Comparison of ENCODE assay signal across 22 mouse cellular contexts in genomic region chr10:40775151-40775550, GRCm38 (mm10).
DNase-seq lines count a peak whose midpoint lies in the region; ATAC-seq and TF ChIP-seq lines count a peak whose summit lies in the region.
"Had no signal": no experiment of that assay in that cellular context is flagged by ENCODE, and none has a peak within 500 bp of the region (broad histone marks: within the 10 kb centered on the region; RNA-seq: fewer than 3 reads in every experiment).

No protein-coding gene starts in this region.

- no peaks in the 10 kb centered on the region for H3K9me3 ChIP-seq in midbrain, embryonic 11.5 days (ENCODE audit: control insufficient read depth, low read length)
- H3K9me3 ChIP-seq in midbrain, postnatal 0 days (ENCODE audit: low read length), result no peaks in the 10 kb centered on the region
- no peaks in the 10 kb centered on the region for H3K9me3 ChIP-seq in lung, postnatal 0 days (ENCODE audit: low read length)
- H3K9me3 ChIP-seq: embryonic facial prominence, embryonic 15.5 days; kidney, embryonic 15.5 days; liver, embryonic 15.5 days; stomach, embryonic 15.5 days had no signal

- no peaks in the 10 kb centered on the region for H3K27me3 ChIP-seq in midbrain, embryonic 11.5 days (ENCODE audit: control insufficient read depth, insufficient read depth, low read length)
- no peaks in the 10 kb centered on the region for H3K27me3 ChIP-seq in midbrain, postnatal 0 days (ENCODE audit: insufficient read depth, low read length)
- H3K27me3 ChIP-seq in lung, postnatal 0 days (replicated peaks; ENCODE audit: insufficient read depth, low read length), result no peaks in the 10 kb centered on the region
- H3K27me3 ChIP-seq: embryonic facial prominence, embryonic 15.5 days; kidney, embryonic 15.5 days; liver, embryonic 15.5 days; stomach, embryonic 15.5 days had no signal

- no peak overlapping the region for H3K4me3 ChIP-seq in midbrain, embryonic 11.5 days (ENCODE audit: low read depth, low read length)
- no peak overlapping the region for H3K4me3 ChIP-seq in midbrain, postnatal 0 days (ENCODE audit: low read depth, low read length)
- H3K4me3 ChIP-seq in lung, postnatal 0 days (ENCODE audit: low read depth, low read length), result no peak overlapping the region
- H3K4me3 ChIP-seq: embryonic facial prominence, embryonic 15.5 days; gastrocnemius, adult 2 months; kidney, embryonic 15.5 days; liver, embryonic 15.5 days; stomach, embryonic 15.5 days had no signal

- peak overlapping the region; percentile 50 for H3K27ac ChIP-seq in midbrain, embryonic 11.5 days (ENCODE audit: low read depth, low read length)
- no peak overlapping the region; the same call in 1 of the 2 replicates for H3K27ac ChIP-seq in midbrain, postnatal 0 days (ENCODE audit: low read depth, low read length)
- no peak overlapping the region for H3K27ac ChIP-seq in lung, postnatal 0 days (ENCODE audit: low read length)
- H3K27ac ChIP-seq: embryonic facial prominence, embryonic 15.5 days; gastrocnemius, adult 2 months; hindbrain, postnatal 0 days; kidney, embryonic 15.5 days; liver, embryonic 15.5 days; macrophage; stomach, embryonic 15.5 days had no signal

- H3K4me1 ChIP-seq in midbrain, embryonic 11.5 days (ENCODE audit: control insufficient read depth, insufficient read depth, low read length), result peaks cover 9% of the 10 kb centered on the region; the same call in 1 of the 2 replicates
- H3K4me1 ChIP-seq in midbrain, postnatal 0 days (ENCODE audit: insufficient read depth, low read length), result peaks cover 7% of the 10 kb centered on the region; the same call in 1 of the 2 replicates
- no peaks in the 10 kb centered on the region for H3K4me1 ChIP-seq in lung, postnatal 0 days (ENCODE audit: insufficient read depth, low read depth, low read length)
- H3K4me1 ChIP-seq: embryonic facial prominence, embryonic 15.5 days; kidney, embryonic 15.5 days; liver, embryonic 15.5 days; stomach, embryonic 15.5 days had no signal

- H3K36me3 ChIP-seq in midbrain, embryonic 11.5 days (ENCODE audit: control insufficient read depth, insufficient read depth, low read length), result no peaks in the 10 kb centered on the region
- no peaks in the 10 kb centered on the region for H3K36me3 ChIP-seq in midbrain, postnatal 0 days (ENCODE audit: insufficient read depth, low read length)
- no peaks in the 10 kb centered on the region for H3K36me3 ChIP-seq in lung, postnatal 0 days (ENCODE audit: insufficient read depth, low read length)
- H3K36me3 ChIP-seq: embryonic facial prominence, embryonic 15.5 days; kidney, embryonic 15.5 days; liver, embryonic 15.5 days; stomach, embryonic 15.5 days had no signal

- DNase-seq in frontal cortex, postnatal 25 days (ENCODE audit: low spot score in 2 of 2), result no peak
- peak; percentile 51 for DNase-seq in brain, embryonic 18.5 days (ENCODE audit: low read depth, low spot score)
- DNase-seq in midbrain, embryonic 11.5 days (ENCODE audit: low spot score, missing footprints), result peak; percentile 88
- DNase-seq in midbrain, postnatal 0 days (ENCODE audit: low spot score), result no peak
- no peak for DNase-seq in lung, postnatal 0 days (ENCODE audit: low spot score)
- DNase-seq in kidney, adult 9 months, result no peak
- DNase-seq: adrenal gland, adult 8-10 months; cerebellum, adult 9-11 months; gastrocnemius, adult 2 months; kidney, postnatal 36 days; left cerebral cortex, postnatal 4 days; liver; thymus, postnatal 25 days had no signal

- peak; percentile 78 for ATAC-seq in frontal cortex, adult (ENCODE audit: low TSS enrichment)
- peak; percentile 89 for ATAC-seq in midbrain, embryonic 11.5 days (ENCODE audit: low FRiP score)
- ATAC-seq in midbrain, postnatal 0 days (ENCODE audit: low FRiP score), result no peak
- ATAC-seq in lung, postnatal 0 days, result no peak
- ATAC-seq: hindbrain, postnatal 0 days; intestine, embryonic 16.5 days had no signal

- no peak for TF ChIP-seq EP300 in lung, postnatal 0 days (IDR thresholded peaks at IDR 0.05)

- H3K9ac ChIP-seq in midbrain, embryonic 11.5 days (ENCODE audit: low read length), result no peak overlapping the region
- no peak overlapping the region for H3K9ac ChIP-seq in midbrain, postnatal 0 days (replicated peaks; ENCODE audit: low read length, poor library complexity, severe bottlenecking)
- H3K9ac ChIP-seq in lung, postnatal 0 days (replicated peaks; ENCODE audit: low read depth), result no peak overlapping the region
- H3K9ac ChIP-seq: embryonic facial prominence, embryonic 15.5 days; kidney, embryonic 15.5 days; liver, embryonic 15.5 days; stomach, embryonic 15.5 days had no signal

- no peak for TF ChIP-seq CTCF in midbrain, postnatal 0 days (IDR thresholded peaks at IDR 0.05)
- TF ChIP-seq CTCF in lung, postnatal 0 days (IDR thresholded peaks at IDR 0.05), result no peak

- WGBS in midbrain, embryonic 11.5 days, result 34% methylated on average over 11 of the region's 11 CpGs
- WGBS in midbrain, postnatal 0 days, result 14% methylated on average over 11 of the region's 11 CpGs
- 60% methylated on average over 11 of the region's 11 CpGs for WGBS in lung, postnatal 0 days

- no peak overlapping the region for H3K4me2 ChIP-seq in midbrain, embryonic 11.5 days
- peak overlapping the region; percentile 32; the same call in 1 of the 2 replicates for H3K4me2 ChIP-seq in midbrain, postnatal 0 days (ENCODE audit: low read depth, low read length, poor library complexity, severe bottlenecking)
- no peak overlapping the region for H3K4me2 ChIP-seq in lung, postnatal 0 days (replicated peaks; ENCODE audit: low read depth, low read length)
- H3K4me2 ChIP-seq: embryonic facial prominence, embryonic 15.5 days; heart, embryonic 11.5 days; kidney, embryonic 15.5 days; liver, embryonic 15.5 days; stomach, embryonic 15.5 days had no signal

Comparison
In these comparisons a context has a peak if more than half of its experiments do, and no peak if none do; other contexts are left out.
1. ATAC-seq: peak in frontal cortex, adult (single experiment) and midbrain, embryonic 11.5 days (single experiment); none in midbrain, postnatal 0 days (single experiment) and lung, postnatal 0 days (single experiment).
2. DNase-seq: peak in brain, embryonic 18.5 days (single experiment) and midbrain, embryonic 11.5 days (single experiment); none in frontal cortex, postnatal 25 days (0 of 2), midbrain, postnatal 0 days (single experiment), lung, postnatal 0 days (single experiment) and kidney, adult 9 months (single experiment).